Mouse (Mus musculus): ENCODE data around the gene Mttp. TPM values are rescaled to one million over a fixed set of nuclear protein-coding genes. Genes with fewer than 3 reads are reported as not detected.
A peak's percentile ranks its signal among the peaks of the same experiment; 100 is the strongest.

Gene Mttp
- polyA plus RNA-seq, 1 experiment from 2014 or later, result 6.2 TPM

DNA sequence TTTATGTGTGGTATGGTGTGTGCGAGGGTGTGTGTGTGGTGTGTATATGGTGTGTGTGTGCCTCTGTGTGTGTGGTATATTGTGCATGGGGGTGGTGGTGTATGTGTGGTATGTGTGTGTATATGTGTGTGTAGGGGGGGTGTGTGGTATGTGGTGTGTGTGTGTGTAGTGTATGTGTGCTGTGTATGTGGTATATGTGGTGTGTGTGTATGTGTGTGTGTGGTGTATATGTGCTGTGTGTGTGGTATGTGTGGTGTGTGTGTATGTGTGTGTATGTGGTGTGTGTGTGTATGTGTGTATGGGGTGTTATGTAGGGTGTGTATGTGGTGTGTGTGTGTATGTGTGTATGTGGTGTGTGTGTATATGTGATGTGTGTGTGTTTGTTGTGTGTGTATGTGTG lies 70.6 kb downstream of the Mttp start:
- H3K27ac ChIP-seq, result no peak overlapping the region
- H3K9me3 ChIP-seq, result no peaks in the 10 kb centered on the region
- H3K9ac ChIP-seq, result no peak overlapping the region
- no peak overlapping the region for H3K4me3 ChIP-seq
- H3K27me3 ChIP-seq, result no peaks in the 10 kb centered on the region
- 95% methylated on average over 1 of the region's 1 CpGs for WGBS
- peak; percentile 52; the same call in 1 of the 2 replicates for ATAC-seq (ENCODE audit: insufficient number of reproducible peaks, low FRiP score, low TSS enrichment, low read depth)
- H3K4me1 ChIP-seq, result peaks cover 3% of the 10 kb centered on the region; the same call in 1 of the 2 replicates
- no peaks in the 10 kb centered on the region for H3K36me3 ChIP-seq
- no peak overlapping the region for H3K4me2 ChIP-seq

DNA sequence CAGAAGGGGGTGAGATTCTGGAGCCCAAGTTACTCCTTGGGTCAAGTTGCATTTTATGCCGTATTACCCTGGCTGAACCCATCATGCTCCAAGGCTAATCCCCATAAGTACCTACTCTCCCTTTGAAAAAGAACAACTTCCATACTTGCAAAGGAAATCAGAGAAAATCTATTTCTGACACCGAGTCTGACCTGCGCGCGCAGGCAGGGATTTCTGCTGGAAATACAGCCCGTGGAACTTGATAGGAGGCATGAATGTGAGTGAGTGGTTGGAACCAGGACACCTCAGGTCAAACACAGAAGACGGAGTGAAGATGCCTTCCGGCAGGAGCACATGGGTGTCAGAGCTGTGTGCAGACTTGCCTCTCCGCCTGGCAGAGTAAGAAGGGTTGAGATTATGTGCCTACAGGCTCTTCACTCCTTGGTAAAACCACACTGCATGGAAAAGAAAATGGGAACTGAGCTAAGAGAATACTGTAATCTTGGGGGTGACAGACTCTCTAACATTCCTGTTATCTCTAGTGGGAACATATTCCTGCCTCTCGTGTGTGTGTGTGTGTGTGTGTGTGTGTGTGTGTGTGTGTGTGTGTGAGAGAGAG lies 73.2 kb downstream of the Mttp start:
- ATAC-seq (ENCODE audit: insufficient number of reproducible peaks, low FRiP score, low TSS enrichment, low read depth), result no peak
- Histone ChIP-seq H3K4me3 (no peak overlapping the region), H3K9me3 (no peaks in the 10 kb centered on the region), H3K4me1 (peaks cover 5% of the 10 kb centered on the region; the same call in 1 of the 2 replicates), H3K27me3 (no peaks in the 10 kb centered on the region), H3K9ac (no peak overlapping the region), H3K27ac (no peak overlapping the region), H3K4me2 (no peak overlapping the region), H3K36me3 (no peaks in the 10 kb centered on the region)
- WGBS, result 70% methylated on average over 10 of the region's 10 CpGs

DNA sequence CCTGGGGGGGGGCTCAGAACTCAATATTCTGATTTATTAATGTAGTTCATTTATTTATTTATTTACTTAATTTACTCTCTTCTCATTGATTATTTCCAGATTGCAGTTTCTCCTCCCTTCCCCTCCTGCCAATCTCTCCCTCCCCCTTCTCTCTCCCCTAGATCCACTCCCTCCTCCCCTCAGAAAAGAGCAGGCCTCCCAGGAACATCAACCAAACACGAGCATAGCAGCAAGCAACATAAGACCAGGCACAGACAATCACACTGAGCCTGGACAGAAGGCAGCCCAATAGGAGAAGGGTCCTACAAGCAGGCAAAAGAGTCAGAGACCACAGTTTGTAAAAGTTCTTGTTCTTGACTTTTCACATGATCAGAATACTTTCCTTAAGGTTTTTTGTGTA lies 73.8 kb downstream of the Mttp start:
- Histone ChIP-seq H3K27me3 (no peaks in the 10 kb centered on the region), H3K27ac (no peak overlapping the region), H3K9ac (no peak overlapping the region), H3K4me2 (no peak overlapping the region), H3K4me1 (peaks cover 11% of the 10 kb centered on the region; the same call in 1 of the 2 replicates), H3K9me3 (no peaks in the 10 kb centered on the region), H3K4me3 (no peak overlapping the region), H3K36me3 (no peaks in the 10 kb centered on the region)
- ATAC-seq (ENCODE audit: insufficient number of reproducible peaks, low FRiP score, low TSS enrichment, low read depth), result no peak
- 29% methylated on average over 1 of the region's 1 CpGs for WGBS

DNA sequence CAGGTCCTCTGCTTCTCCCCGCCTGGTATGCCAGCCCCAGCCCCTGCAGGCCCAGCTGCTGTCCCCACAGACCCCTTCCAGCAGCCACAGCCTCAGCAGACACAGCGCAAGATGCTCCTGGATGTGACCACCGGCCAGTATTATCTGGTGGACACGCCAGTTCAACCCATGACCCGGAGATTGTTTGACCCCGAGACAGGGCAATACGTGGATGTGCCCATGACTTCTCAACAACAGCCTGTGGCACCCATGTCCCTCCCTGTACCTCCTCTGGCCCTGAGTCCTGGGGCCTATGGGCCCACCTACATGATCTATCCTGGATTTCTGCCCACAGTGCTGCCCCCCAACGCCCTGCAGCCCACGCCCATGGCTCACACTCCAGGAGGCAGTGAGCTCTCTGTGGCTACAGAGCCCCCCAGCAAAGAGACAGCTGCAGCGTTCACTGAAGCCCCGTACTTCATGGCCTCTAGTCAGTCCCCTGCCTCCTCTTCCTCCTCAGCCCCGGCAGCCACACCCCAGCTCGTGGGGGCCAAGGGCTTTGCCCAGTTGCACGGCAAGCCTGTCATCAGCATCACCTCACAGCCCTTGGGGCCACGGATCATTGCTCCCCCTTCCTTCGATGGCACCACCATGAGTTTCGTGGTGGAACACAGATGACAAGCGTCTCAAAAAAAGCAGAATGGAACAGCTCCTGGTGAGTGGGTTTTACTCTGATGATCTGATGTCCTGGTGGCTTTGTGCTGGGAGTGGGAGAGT lies 74.8 kb downstream of the Mttp start:
- H3K4me1 ChIP-seq, result peaks cover 13% of the 10 kb centered on the region
- H3K4me3 ChIP-seq, result peak overlapping the region; percentile 4; the same call in 1 of the 2 replicates
- ATAC-seq (ENCODE audit: insufficient number of reproducible peaks, low FRiP score, low TSS enrichment, low read depth), result no peak
- no peak overlapping the region for H3K27ac ChIP-seq
- no peaks in the 10 kb centered on the region for H3K9me3 ChIP-seq
- H3K4me2 ChIP-seq, result no peak overlapping the region
- 73% methylated on average over 18 of the region's 18 CpGs for WGBS
- H3K36me3 ChIP-seq, result no peaks in the 10 kb centered on the region
- H3K27me3 ChIP-seq, result no peaks in the 10 kb centered on the region
- no peak overlapping the region for H3K9ac ChIP-seq

DNA sequence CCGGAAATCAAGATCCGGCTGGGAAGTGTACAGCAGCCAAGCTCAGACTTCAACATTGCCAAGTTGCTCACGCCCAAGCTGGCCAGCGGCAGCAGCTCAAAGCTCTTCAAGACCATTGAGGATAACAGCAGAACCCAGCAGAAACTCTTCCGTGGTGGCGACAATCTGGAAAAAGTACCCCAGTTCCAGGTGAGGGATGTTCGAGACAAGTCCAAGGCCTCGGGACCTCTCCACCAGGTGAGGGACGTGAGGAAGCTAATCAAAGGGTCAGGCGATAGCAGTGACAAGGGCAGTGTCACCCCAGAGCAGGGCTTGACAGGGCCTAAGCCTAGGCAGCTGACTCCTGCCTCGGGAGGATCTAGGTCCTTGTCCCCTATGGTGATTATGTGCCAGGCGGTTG lies 76.7 kb downstream of the Mttp start:
- peaks cover 25% of the 10 kb centered on the region for H3K4me1 ChIP-seq
- H3K4me2 ChIP-seq, result 0 out of 2 replicates have a peak overlapping the region, but pooled peaks have one; percentile 1
- WGBS, result 91% methylated on average over 12 of the region's 12 CpGs
- no peak overlapping the region for H3K27ac ChIP-seq
- no peak overlapping the region for H3K4me3 ChIP-seq
- H3K27me3 ChIP-seq, result no peaks in the 10 kb centered on the region
- no peaks in the 10 kb centered on the region for H3K9me3 ChIP-seq
- no peaks in the 10 kb centered on the region for H3K36me3 ChIP-seq
- ATAC-seq (ENCODE audit: insufficient number of reproducible peaks, low FRiP score, low TSS enrichment, low read depth), result no peak
- H3K9ac ChIP-seq, result no peak overlapping the region

DNA sequence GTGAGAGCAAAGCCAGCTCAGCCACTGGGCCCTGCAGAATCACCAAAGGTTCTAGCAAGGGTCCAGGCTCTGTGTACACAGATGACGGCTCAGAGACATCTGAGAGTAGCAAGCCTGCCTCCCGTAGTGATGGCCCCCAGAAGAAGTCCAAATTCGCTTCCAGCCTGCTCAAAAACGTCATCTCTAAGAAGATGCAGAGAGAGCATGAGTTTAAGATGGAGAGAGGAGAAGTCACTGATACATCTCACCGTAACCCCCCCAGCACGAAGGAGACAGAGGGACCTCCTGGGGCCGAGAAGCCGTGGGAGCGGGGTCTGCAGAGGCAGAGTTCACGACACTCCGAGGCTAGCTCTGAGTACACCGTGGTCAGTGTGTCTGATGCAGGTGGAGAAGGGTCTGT lies 77.5 kb downstream of the Mttp start, which contains the start of gene Gm5105:
Gene Gm5105, minus strand, starts transcription at position 101 of the 400 bp plus-strand sequence.
- Histone ChIP-seq H3K4me2 (0 out of 2 replicates have a peak within 1 kb of the TSS, but pooled peaks have one; percentile 1), H3K4me3 (peak within 1 kb of the TSS; percentile 17), H3K9me3 (no peaks in the 10 kb centered on the region), H3K36me3 (no peaks in the 10 kb centered on the region), H3K9ac (no peak within 1 kb of the TSS), H3K27me3 (no peaks in the 10 kb centered on the region), H3K4me1 (peaks cover 25% of the 10 kb centered on the region), H3K27ac (peak within 1 kb of the TSS; percentile 13; the same call in 1 of the 2 replicates)
- ATAC-seq (ENCODE audit: insufficient number of reproducible peaks, low FRiP score, low TSS enrichment, low read depth), result no peak
- WGBS, result 90% methylated on average over 12 of the region's 12 CpGs

DNA sequence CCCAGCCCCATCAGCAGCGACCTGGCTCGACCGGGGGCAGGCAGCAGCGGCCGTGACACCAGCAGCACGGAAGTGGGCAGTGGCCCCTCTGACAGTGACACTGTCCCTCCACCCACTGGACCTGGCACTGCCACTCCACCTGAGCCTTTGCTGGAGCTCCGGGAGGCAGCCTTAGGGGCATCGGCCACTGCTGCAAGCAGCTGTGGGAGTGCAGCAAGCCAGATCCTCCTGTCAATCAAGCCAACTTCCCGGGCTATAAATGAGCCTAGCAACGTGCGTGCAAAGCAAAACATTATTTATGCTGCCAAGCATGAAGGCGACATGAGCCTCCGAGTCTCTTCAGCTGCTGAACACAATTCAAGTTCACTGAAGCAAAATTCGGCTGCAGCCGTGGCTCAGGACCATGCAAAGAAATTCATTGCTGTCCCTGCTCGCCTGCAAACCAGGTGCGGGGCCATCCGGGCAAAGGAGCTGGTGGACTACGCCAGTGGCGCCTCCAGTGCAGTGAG lies 78.4 kb downstream of the Mttp start:
- 67% methylated on average over 20 of the region's 20 CpGs for WGBS
- Histone ChIP-seq H3K9ac (no peak overlapping the region), H3K27ac (peak overlapping the region; percentile 13; the same call in 1 of the 2 replicates), H3K27me3 (no peaks in the 10 kb centered on the region), H3K4me2 (no peak overlapping the region), H3K36me3 (no peaks in the 10 kb centered on the region), H3K4me3 (peak overlapping the region; percentile 17), H3K4me1 (peaks cover 25% of the 10 kb centered on the region), H3K9me3 (no peaks in the 10 kb centered on the region)
- ATAC-seq (ENCODE audit: insufficient number of reproducible peaks, low FRiP score, low TSS enrichment, low read depth), result no peak

DNA sequence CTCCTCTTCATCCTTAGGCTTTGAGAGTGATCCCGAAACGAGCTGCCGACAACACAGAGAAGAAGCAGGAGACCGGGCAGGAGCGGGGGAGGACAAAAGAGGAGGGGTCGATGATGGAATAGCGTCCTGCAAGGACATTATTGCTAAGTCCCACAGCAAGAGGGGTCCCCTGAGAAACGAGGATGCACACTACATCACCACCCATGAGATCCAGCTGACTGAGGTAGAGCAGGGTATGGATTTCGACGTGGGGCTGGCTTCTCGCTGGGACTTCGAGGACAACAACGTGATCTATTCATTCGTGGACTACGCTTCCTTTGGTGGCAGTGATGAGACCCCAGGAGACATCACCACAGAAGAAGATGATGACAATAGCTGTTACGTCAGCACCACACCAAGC lies 78.8 kb downstream of the Mttp start:
- Histone ChIP-seq H3K4me3 (no peak overlapping the region), H3K9me3 (no peaks in the 10 kb centered on the region), H3K36me3 (no peaks in the 10 kb centered on the region), H3K4me1 (peaks cover 25% of the 10 kb centered on the region), H3K9ac (no peak overlapping the region), H3K4me2 (no peak overlapping the region), H3K27me3 (no peaks in the 10 kb centered on the region), H3K27ac (no peak overlapping the region)
- ATAC-seq (ENCODE audit: insufficient number of reproducible peaks, low FRiP score, low TSS enrichment, low read depth), result no peak
- WGBS, result 88% methylated on average over 16 of the region's 16 CpGs

DNA sequence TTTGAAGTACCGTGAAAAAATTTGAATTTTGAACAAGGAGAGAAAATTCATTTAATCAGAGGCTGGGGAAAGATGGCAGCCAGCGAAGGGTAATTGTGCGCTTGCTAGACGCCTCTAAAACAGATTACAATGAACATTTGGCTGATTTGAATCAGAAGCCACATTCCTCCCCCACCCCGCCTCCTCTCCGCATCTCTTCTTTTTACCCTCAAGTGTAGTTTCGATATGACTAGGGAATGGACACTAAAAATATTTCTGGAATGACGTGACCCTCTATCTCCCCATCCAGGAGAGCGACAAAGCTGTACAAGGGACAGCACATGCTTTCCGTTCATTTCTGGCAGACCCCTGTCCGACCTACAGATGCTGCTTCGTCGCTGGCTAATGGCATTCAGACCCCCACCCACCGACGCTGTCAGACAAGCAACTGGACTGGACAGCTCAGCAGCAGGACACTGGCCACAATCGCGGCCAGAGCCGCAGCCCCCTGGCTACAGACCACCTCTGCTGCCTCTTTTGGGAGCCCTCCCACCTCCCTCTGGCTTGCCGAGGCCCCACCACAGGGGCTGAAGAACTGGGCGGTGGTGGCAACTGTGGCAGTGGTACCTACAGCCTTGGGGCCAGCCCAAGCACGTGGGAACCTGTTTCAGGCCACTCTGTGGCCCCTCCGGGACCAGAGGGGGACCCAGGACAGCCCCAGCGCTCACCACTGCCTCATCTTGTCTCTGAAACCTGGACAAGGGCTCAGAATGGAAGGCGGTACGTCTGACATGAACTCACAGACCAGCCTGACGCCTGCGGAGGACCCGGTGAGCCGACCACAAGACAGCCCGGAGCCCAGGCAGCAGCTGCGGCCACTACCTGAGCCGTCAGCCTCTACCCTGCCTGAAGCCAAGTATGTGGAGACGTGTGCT lies 79.8 kb downstream of the Mttp start, which contains the start of gene 1110002E22Rik:
Gene 1110002E22Rik, plus strand, starts transcription at position 321 of the 914 bp plus-strand sequence.
- 70% methylated on average over 33 of the region's 33 CpGs for WGBS
- Histone ChIP-seq H3K9me3 (no peaks in the 10 kb centered on the region), H3K27me3 (no peaks in the 10 kb centered on the region), H3K36me3 (no peaks in the 10 kb centered on the region), H3K4me3 (peak within 1 kb of the TSS; percentile 1; the same call in 1 of the 2 replicates), H3K9ac (no peak within 1 kb of the TSS), H3K4me1 (peaks cover 25% of the 10 kb centered on the region), H3K4me2 (no peak within 1 kb of the TSS), H3K27ac (peak within 1 kb of the TSS; percentile 47; the same call in 1 of the 2 replicates)
- 0 out of 2 replicates have a peak, but pooled peaks have one; percentile 2 for ATAC-seq (ENCODE audit: insufficient number of reproducible peaks, low FRiP score, low TSS enrichment, low read depth)

DNA sequence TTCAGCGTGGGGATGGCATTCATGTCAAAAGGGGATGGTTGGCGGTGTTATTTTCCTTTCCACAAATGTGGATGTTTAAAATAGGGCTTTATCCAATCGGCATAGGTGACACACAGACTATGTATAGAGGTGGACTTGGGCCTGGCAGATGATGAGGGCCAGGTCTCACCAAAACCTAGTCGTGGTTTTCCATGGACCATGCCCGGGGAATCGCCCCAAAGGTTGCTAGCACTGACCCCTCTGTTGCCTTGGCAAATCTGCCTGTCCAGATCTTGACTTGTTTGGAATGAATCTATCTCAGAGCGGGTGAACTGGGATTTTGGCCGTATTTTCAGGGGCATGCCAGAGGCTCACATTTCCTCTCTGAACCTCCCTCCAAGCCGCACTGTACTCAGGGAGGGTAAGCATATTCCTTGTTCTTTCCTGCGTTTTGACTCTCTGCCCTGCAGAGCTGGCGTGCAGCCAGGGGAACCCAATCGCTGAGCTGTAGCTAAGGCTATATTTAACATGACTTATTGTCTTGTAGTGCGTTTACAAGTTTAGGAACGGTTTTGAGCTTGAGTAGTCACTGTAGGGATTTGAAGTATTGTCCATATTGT lies 80.9 kb downstream of the Mttp start:
- Histone ChIP-seq H3K4me1 (peaks cover 25% of the 10 kb centered on the region), H3K9ac (no peak overlapping the region), H3K4me2 (no peak overlapping the region), H3K9me3 (no peaks in the 10 kb centered on the region), H3K36me3 (no peaks in the 10 kb centered on the region), H3K27me3 (no peaks in the 10 kb centered on the region), H3K4me3 (no peak overlapping the region), H3K27ac (peak overlapping the region; percentile 47; the same call in 1 of the 2 replicates)
- peak; percentile 70 for ATAC-seq (ENCODE audit: insufficient number of reproducible peaks, low FRiP score, low TSS enrichment, low read depth)
- WGBS, result 37% methylated on average over 14 of the region's 14 CpGs

DNA sequence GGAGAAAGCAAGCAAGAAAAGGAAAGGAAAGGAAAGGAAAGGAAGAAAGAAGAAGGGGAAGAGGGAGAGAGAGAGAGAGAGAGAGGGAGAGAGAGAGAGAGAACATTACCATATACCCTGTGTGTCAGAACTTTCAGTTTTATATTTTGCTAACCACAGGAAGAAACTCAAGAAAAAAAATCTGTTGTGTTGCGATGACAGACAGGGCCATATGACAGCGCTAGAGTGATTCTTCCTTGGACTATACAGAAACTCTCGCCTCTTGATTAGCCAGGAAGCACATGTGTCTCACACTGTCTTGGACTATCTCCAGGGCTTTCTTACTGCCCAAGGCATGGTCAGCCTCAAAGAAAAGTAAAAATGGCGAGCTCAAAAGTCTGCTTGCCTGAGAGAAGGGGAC lies 82.1 kb downstream of the Mttp start:
- no peaks in the 10 kb centered on the region for H3K9me3 ChIP-seq

More for the DNA sequence above, 82.1 kb downstream of the Mttp start:
- Histone ChIP-seq H3K9ac (no peak overlapping the region), H3K4me2 (no peak overlapping the region), H3K4me3 (no peak overlapping the region), H3K27me3 (no peaks in the 10 kb centered on the region), H3K4me1 (peaks cover 25% of the 10 kb centered on the region), H3K36me3 (no peaks in the 10 kb centered on the region), H3K27ac (no peak overlapping the region)
- WGBS, result 70% methylated on average over 4 of the region's 4 CpGs
- no peak for ATAC-seq (ENCODE audit: insufficient number of reproducible peaks, low FRiP score, low TSS enrichment, low read depth)
